Mouse (Mus musculus) lung, postnatal 0 days (tissue): ENCODE results near the gene Efnb3.

ENCODE experiments used
- CTCF ChIP-seq: IDR thresholded peaks from 2 replicates; pipeline ENCODE4 v1.5.1; 2016; ENCODE audit warnings: antibody characterized with exemption, mild to moderate bottlenecking
- EP300 ChIP-seq: IDR thresholded peaks from 2 replicates; pipeline ENCODE4 v1.6.1; 2016; ENCODE audit warnings: antibody characterized with exemption, mild to moderate bottlenecking, control low read depth

GRCm38 (mm10) chr11:69584008-69584407 lies 24.0 kb upstream of the Efnb3 start:
- no peak for TF ChIP-seq EP300
- TF ChIP-seq CTCF, result no peak
